Comparison of ENCODE assay signal across 17 mouse cellular contexts in genomic region chr5:33488152-33488561, GRCm38 (mm10). TPM values are rescaled to one million over a fixed set of nuclear protein-coding genes. Genes with fewer than 3 reads are reported as not detected.
DNase-seq lines count a peak whose midpoint lies in the region; ATAC-seq and TF ChIP-seq lines count a peak whose summit lies in the region.
"Had no signal": no experiment of that assay in that cellular context is flagged by ENCODE, and none has a peak within 500 bp of the region (broad histone marks: within the 10 kb centered on the region; RNA-seq: fewer than 3 reads in every experiment).

No protein-coding gene starts in this region.

- H3K9ac ChIP-seq in heart, postnatal 0 days (replicated peaks; ENCODE audit: low read depth, low read length) = 0 out of 2 replicates have a peak overlapping the region, but pooled peaks have one; percentile 11
- H3K9ac ChIP-seq: liver, embryonic 15.5 days had no signal

- ATAC-seq in heart, postnatal 0 days (ENCODE audit: insufficient read depth, low read depth) = peak; percentile 81

- WGBS in heart, embryonic 10.5 days = 8% methylated on average over 9 of the region's 9 CpGs
- WGBS in heart, postnatal 0 days = 12% methylated on average over 9 of the region's 9 CpGs

- no peak overlapping the region; the same call in 1 of the 2 replicates for H3K4me2 ChIP-seq in heart, postnatal 0 days (ENCODE audit: low read depth, low read length)
- H3K4me2 ChIP-seq: liver, embryonic 15.5 days had no signal

- peak overlapping the region; percentile 76; the same call in 1 of the 2 replicates for H3K27ac ChIP-seq in heart, embryonic 10.5 days
- H3K27ac ChIP-seq in heart, postnatal 0 days (ENCODE audit: low read depth) = peak overlapping the region; percentile 68
- H3K27ac ChIP-seq: layer of hippocampus, adult 2 months; liver, embryonic 15.5 days had no signal

- intact Hi-C loops in left cerebral cortex, postnatal 4 days (cut with DNase I) = no loop called here
- intact Hi-C loops in left cerebral cortex, postnatal 36 days (cut with DNase I) = no loop called here

- H3K27me3 ChIP-seq in heart, embryonic 10.5 days (ENCODE audit: insufficient read depth, poor library complexity, severe bottlenecking) = peaks cover 31% of the 10 kb centered on the region; the same call in 1 of the 2 replicates
- H3K27me3 ChIP-seq in heart, postnatal 0 days (ENCODE audit: control insufficient read depth, insufficient read depth, low read length) = 0 out of 2 replicates have a peak, but pooled peaks cover 4% of the 10 kb centered on the region

- H3K4me3 ChIP-seq in heart, embryonic 10.5 days = no peak overlapping the region
- H3K4me3 ChIP-seq in heart, postnatal 0 days (ENCODE audit: low read depth, low read length) = no peak overlapping the region
- H3K4me3 ChIP-seq: layer of hippocampus, adult 2 months; liver, embryonic 15.5 days had no signal

- no peaks in the 10 kb centered on the region for H3K9me3 ChIP-seq in heart, embryonic 10.5 days
- no peaks in the 10 kb centered on the region for H3K9me3 ChIP-seq in heart, postnatal 0 days (replicated peaks; ENCODE audit: control insufficient read depth, low read length)
- H3K9me3 ChIP-seq: liver, embryonic 15.5 days had no signal

- TF ChIP-seq CTCF in heart, postnatal 0 days (IDR thresholded peaks at IDR 0.05; ENCODE audit: low read depth) = no peak

- no peaks in the 10 kb centered on the region for H3K36me3 ChIP-seq in heart, embryonic 10.5 days
- no peaks in the 10 kb centered on the region for H3K36me3 ChIP-seq in heart, postnatal 0 days (replicated peaks; ENCODE audit: control insufficient read depth, insufficient read depth, low read length)
- H3K36me3 ChIP-seq: liver, embryonic 15.5 days had no signal

- DNase-seq in left cerebral cortex, postnatal 4 days = peak; percentile 38
- no peak for DNase-seq in left cerebral cortex, postnatal 36 days (ENCODE audit: low spot score in 2 of 2)
- DNase-seq in heart, embryonic 10.5 days (ENCODE audit: low spot score) = no peak
- DNase-seq in heart, postnatal 0 days (ENCODE audit: low spot score) = peak; percentile 70
- peak; percentile 55 for DNase-seq in retina, embryonic 14.5 days (ENCODE audit: low spot score)
- no peak for DNase-seq in right cerebral cortex, adult 2 months (ENCODE audit: low spot score in 2 of 2)
- no peak for DNase-seq in right cerebral cortex, postnatal 14 days
- DNase-seq: adrenal gland, adult 8-10 months; kidney, adult 18-20 months; lung, postnatal 36 days had no signal

- TF ChIP-seq EP300 in heart, postnatal 0 days (IDR thresholded peaks at IDR 0.05; ENCODE audit: low read depth) = no peak

- peaks cover 66% of the 10 kb centered on the region for H3K4me1 ChIP-seq in heart, embryonic 10.5 days
- peaks cover 25% of the 10 kb centered on the region for H3K4me1 ChIP-seq in heart, postnatal 0 days (ENCODE audit: control insufficient read depth, insufficient read depth)
- H3K4me1 ChIP-seq: liver, embryonic 15.5 days had no signal

RNA-seq across cellular contexts. Expression of gene Nkx1-1, which starts 54.4 kb away (rescaled TPM):
- not detected for total RNA-seq in left cerebral cortex, postnatal 4 days (2021)
- total RNA-seq in left cerebral cortex, postnatal 36 days (2021) = not detected
- polyA plus RNA-seq in heart, embryonic 10.5 days (2016; fragmentation: Nextera tagmentation; extraction: Ambion mirVana) = not detected in 2 replicates
- total RNA-seq in heart, postnatal 0 days (2014; rRNA removed; ENCODE audit: low replicate concordance) = not detected in 2 replicates
- not detected in 2 replicates for polyA plus RNA-seq in heart, postnatal 0 days (2015; fragmentation: Nextera tagmentation; extraction: Ambion mirVana)
- total RNA-seq: adrenal gland, adult 8-10 months; common myeloid progenitor, adult 5-6 weeks; gastrocnemius, postnatal 4 days; layer of hippocampus, adult 2 months; left cerebral cortex, postnatal 14 days had no signal
- polyA plus RNA-seq: frontal cortex, adult 2 months; liver, embryonic 15.5 days; urinary bladder, adult 2 months had no signal

Comparison
In these comparisons a context has a peak if more than half of its experiments do, and no peak if none do; other contexts are left out.
1. DNase-seq: peak in left cerebral cortex, postnatal 4 days (single experiment), heart, postnatal 0 days (single experiment) and retina, embryonic 14.5 days (single experiment); none in left cerebral cortex, postnatal 36 days (0 of 2), heart, embryonic 10.5 days (single experiment), right cerebral cortex, adult 2 months (0 of 2) and right cerebral cortex, postnatal 14 days (single experiment).